Mouse (Mus musculus): ENCODE results near the gene Fto. TPM values are rescaled to one million over a fixed set of nuclear protein-coding genes. Genes with fewer than 3 reads are reported as not detected.
A peak's percentile ranks its signal among the peaks of the same experiment; 100 is the strongest.

Gene Fto
- total and polyA plus RNA-seq, 2 experiments from 2014 or later, result 86.8 to 122 TPM

DNA sequence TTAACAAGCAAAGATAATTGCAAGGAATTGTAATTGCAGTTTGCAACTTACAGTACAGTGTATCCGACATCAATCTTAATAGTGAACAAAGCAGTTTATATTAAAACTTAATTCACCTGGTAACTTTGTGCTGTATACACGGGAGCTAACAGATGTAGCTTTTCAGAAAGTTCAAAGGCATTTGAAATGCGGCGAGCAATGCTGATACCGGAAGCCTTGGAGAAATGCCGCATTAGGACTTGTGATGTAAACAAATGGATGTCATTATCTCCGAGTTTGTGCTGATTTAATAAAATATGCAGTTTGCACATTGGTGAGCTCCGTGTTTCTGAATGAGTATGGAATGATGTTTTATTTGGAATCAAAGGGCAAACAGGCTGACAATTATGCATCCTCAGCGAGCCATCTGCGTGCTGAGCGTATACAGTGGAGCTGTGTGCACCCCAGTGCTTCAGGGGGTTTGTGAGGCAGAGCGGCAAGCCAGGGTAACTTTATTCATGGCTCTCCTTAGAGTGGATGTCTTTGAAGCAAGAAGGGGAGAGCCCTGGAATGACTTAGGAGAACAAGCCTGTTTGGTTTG, 280.0 kb downstream of the Fto start:
- 31% methylated on average over 12 of the region's 12 CpGs for WGBS
- H3K9ac ChIP-seq, result no peak overlapping the region
- ATAC-seq (no peak), DNase-seq (no peak)
- no peak overlapping the region for H3K4me2 ChIP-seq (ENCODE audit: low read depth)
- no peaks in the 10 kb centered on the region for H3K9me3 ChIP-seq (ENCODE audit: low read length)
- no peaks in the 10 kb centered on the region for H3K36me3 ChIP-seq (ENCODE audit: insufficient read depth)
- TF ChIP-seq CTCF (IDR thresholded peaks at IDR 0.05; ENCODE audit: low read depth), result no peak
- H3K4me3 ChIP-seq (ENCODE audit: low read depth, low read length), result no peak overlapping the region
- no peaks in the 10 kb centered on the region for H3K27me3 ChIP-seq (ENCODE audit: insufficient read depth, low read length)
- H3K27ac ChIP-seq (ENCODE audit: low read depth, low read length), result no peak overlapping the region
- peaks cover 3% of the 10 kb centered on the region; the same call in 1 of the 2 replicates for H3K4me1 ChIP-seq (ENCODE audit: insufficient read depth)

DNA sequence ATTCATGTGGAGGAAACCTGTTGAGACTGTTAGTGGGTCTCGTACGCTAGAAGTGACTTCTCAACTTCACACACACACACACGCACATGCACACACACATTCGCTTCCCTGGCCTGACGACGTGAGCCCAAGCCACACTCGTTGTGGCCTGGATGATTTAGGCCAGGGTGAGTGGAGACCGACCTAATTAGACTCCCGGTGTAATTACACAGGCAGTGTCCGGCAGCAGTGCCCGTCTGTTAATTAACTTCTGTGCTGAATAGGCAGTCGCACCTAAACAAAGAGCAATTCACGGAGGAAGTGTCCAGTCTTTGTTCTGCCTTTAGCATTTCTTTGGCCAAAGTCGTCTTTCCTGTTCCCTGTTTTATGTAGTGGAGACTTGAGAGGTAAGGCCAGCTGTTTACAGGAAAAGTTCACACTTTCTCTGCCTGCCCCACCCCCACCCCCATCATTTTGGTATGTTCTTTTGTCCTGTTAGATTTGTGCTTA, 286.1 kb downstream of the Fto start:
- Histone ChIP-seq H3K9ac (no peak overlapping the region), H3K36me3 (ENCODE audit: insufficient read depth) (no peaks in the 10 kb centered on the region), H3K4me2 (ENCODE audit: low read depth) (no peak overlapping the region), H3K27ac (ENCODE audit: low read depth, low read length) (no peak overlapping the region), H3K4me1 (ENCODE audit: insufficient read depth) (no peaks in the 10 kb centered on the region), H3K9me3 (ENCODE audit: low read length) (no peaks in the 10 kb centered on the region), H3K4me3 (ENCODE audit: low read depth, low read length) (no peak overlapping the region), H3K27me3 (ENCODE audit: insufficient read depth, low read length) (no peaks in the 10 kb centered on the region)
- DNase-seq, result no peak
- no peak for ATAC-seq
- TF ChIP-seq CTCF (IDR thresholded peaks at IDR 0.05; ENCODE audit: low read depth), result no peak
- WGBS, result 33% methylated on average over 14 of the region's 14 CpGs

DNA sequence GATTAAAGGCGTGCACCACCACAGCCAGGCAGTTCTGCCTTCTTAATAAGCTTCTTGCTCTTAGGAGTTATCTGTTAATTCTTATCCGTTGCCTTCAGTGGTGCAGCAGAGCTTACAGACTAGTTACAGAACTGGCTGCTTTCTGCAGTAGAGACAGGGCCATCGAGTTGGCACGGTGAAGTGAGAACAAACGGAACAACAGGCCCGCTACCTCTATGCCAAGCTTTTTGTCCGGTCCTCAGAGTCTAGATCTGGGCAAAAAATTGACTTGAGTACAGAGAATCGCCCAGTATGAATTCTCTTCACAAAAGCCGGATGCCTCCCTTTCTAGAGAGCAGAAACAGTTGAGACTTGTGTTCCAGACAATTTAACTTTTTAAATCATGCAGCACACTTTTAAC, 290.4 kb downstream of the Fto start:
- H3K4me3 ChIP-seq (ENCODE audit: low read depth, low read length), result no peak overlapping the region
- no peak for DNase-seq
- no peak for TF ChIP-seq CTCF (IDR thresholded peaks at IDR 0.05; ENCODE audit: low read depth)
- no peak overlapping the region for H3K27ac ChIP-seq (ENCODE audit: low read depth, low read length)
- no peak for ATAC-seq
- no peak overlapping the region for H3K4me2 ChIP-seq (ENCODE audit: low read depth)
- H3K36me3 ChIP-seq (ENCODE audit: insufficient read depth), result no peaks in the 10 kb centered on the region
- H3K9ac ChIP-seq, result no peak overlapping the region
- WGBS, result 75% methylated on average over 9 of the region's 9 CpGs
- no peaks in the 10 kb centered on the region for H3K4me1 ChIP-seq (ENCODE audit: insufficient read depth)
- H3K27me3 ChIP-seq (ENCODE audit: insufficient read depth, low read length), result no peaks in the 10 kb centered on the region
- H3K9me3 ChIP-seq (ENCODE audit: low read length), result no peaks in the 10 kb centered on the region

DNA sequence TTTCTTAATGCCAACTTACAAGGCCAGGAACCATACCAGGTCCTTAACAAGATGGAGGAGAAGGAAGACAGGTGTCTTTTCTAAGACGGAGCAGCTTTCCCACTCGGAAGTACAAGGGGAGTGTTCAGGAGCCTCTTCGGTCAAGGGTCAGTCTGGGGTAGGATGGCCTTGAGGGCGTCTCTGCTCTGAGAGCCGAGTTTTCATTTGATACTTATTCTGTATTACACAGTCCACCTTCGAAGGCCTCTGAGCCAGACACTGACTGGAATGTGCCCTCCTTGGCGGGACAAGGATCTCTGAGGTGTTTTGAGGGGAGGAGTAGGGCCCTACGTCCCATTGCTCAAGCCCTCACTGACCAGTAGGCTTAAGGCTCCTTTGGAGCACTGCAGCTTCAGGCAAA, 292.6 kb downstream of the Fto start:
- no peak for TF ChIP-seq CTCF (IDR thresholded peaks at IDR 0.05; ENCODE audit: low read depth)
- Histone ChIP-seq H3K27ac (ENCODE audit: low read depth, low read length) (no peak overlapping the region), H3K4me2 (ENCODE audit: low read depth) (no peak overlapping the region), H3K36me3 (ENCODE audit: insufficient read depth) (no peaks in the 10 kb centered on the region), H3K4me1 (ENCODE audit: insufficient read depth) (no peaks in the 10 kb centered on the region), H3K27me3 (ENCODE audit: insufficient read depth, low read length) (no peaks in the 10 kb centered on the region), H3K9ac (no peak overlapping the region), H3K9me3 (ENCODE audit: low read length) (no peaks in the 10 kb centered on the region), H3K4me3 (ENCODE audit: low read depth, low read length) (no peak overlapping the region)
- no peak for DNase-seq
- 92% methylated on average over 8 of the region's 8 CpGs for WGBS
- ATAC-seq, result no peak

DNA sequence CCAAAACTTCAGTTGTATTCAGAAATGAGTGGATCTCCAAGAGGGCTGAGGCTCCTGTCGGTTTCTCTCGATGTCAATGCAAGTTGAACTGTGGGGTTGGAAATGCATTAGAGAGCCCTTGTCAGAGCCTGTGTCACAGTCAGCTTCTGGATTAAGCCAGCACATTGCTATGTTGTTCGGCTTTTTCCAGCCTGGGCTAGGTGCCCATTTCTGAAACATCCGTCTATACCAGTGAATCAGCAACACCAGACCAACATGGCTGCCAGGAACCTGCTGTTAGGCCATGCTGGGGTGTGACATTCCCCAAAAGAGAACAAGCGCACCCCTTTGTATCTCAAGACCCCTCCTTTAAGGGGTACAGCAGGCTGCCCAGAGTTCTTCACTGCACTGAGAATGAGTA, 293.8 kb downstream of the Fto start:
- Histone ChIP-seq H3K36me3 (ENCODE audit: insufficient read depth) (no peaks in the 10 kb centered on the region), H3K4me3 (ENCODE audit: low read depth, low read length) (no peak overlapping the region), H3K4me2 (ENCODE audit: low read depth) (no peak overlapping the region), H3K9ac (no peak overlapping the region), H3K9me3 (ENCODE audit: low read length) (no peaks in the 10 kb centered on the region), H3K27ac (ENCODE audit: low read depth, low read length) (no peak overlapping the region), H3K4me1 (ENCODE audit: insufficient read depth) (no peaks in the 10 kb centered on the region), H3K27me3 (ENCODE audit: insufficient read depth, low read length) (no peaks in the 10 kb centered on the region)
- ATAC-seq, result 0 out of 2 replicates have a peak, but pooled peaks have one; percentile 16
- 61% methylated on average over 5 of the region's 5 CpGs for WGBS
- no peak for TF ChIP-seq CTCF (IDR thresholded peaks at IDR 0.05; ENCODE audit: low read depth)
- DNase-seq, result no peak

DNA sequence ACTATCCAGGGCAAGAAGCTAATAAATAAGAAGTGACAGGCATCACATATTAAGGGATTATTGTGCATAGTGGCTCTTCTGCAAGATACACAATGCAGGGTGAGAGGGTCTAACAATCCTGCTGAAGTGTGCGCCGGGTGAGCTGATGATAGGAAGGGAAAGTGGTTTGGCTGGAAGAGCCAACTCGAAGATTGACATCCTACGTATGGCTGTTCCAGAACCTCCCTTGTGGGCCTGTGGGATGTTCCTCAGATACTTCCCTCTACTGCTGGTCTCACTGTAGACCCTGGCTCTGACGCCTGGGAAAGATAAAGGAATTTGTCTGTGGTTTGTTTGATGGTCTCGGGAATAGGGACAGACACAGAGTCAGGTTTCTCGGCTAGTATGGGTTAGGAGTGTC, 297.9 kb downstream of the Fto start:
- no peak overlapping the region for H3K27ac ChIP-seq (ENCODE audit: low read depth, low read length)
- H3K4me1 ChIP-seq (ENCODE audit: insufficient read depth), result no peaks in the 10 kb centered on the region
- no peak overlapping the region for H3K4me3 ChIP-seq (ENCODE audit: low read depth, low read length)
- 64% methylated on average over 7 of the region's 7 CpGs for WGBS
- ATAC-seq (no peak), DNase-seq (no peak)
- H3K9ac ChIP-seq, result no peak overlapping the region
- no peak for TF ChIP-seq CTCF (IDR thresholded peaks at IDR 0.05; ENCODE audit: low read depth)
- no peak overlapping the region for H3K4me2 ChIP-seq (ENCODE audit: low read depth)
- H3K36me3 ChIP-seq (ENCODE audit: insufficient read depth), result no peaks in the 10 kb centered on the region
- no peaks in the 10 kb centered on the region for H3K9me3 ChIP-seq (ENCODE audit: low read length)
- no peaks in the 10 kb centered on the region for H3K27me3 ChIP-seq (ENCODE audit: insufficient read depth, low read length)

DNA sequence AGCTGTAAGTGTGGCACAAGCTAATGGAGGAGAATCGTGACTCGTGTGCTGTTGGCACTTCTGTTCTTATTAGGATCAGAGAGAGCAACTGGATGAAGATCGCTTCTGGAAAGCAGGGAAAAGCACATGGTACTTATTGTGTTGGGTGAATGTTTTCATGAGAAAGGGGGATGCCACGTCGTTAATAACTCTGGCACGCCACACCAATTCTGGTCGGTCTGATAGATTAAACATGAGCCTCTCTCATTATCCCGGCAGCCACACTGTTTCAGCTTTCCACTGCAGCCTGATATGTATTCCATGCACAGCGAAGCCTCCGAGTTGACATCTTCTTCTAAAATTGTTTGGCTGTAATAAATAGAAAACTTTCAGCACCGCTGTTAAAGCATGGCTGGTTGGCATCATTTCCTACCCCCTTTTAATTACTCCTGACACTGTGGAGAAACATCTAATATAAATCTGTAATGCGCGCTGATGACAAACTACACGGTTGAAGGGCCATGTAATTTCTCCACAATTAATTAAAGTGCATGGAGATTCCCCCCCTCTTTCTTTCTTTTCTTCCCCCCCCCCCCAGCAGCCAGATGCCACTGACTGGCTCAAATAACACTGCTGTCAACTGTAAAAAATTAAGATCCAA, 298.5 kb downstream of the Fto start:
- Histone ChIP-seq H3K9me3 (ENCODE audit: low read length) (no peaks in the 10 kb centered on the region), H3K4me2 (ENCODE audit: low read depth) (no peak overlapping the region), H3K27me3 (ENCODE audit: insufficient read depth, low read length) (no peaks in the 10 kb centered on the region), H3K4me3 (ENCODE audit: low read depth, low read length) (no peak overlapping the region), H3K9ac (no peak overlapping the region), H3K27ac (ENCODE audit: low read depth, low read length) (no peak overlapping the region), H3K4me1 (ENCODE audit: insufficient read depth) (no peaks in the 10 kb centered on the region), H3K36me3 (ENCODE audit: insufficient read depth) (no peaks in the 10 kb centered on the region)
- WGBS, result 16% methylated on average over 14 of the region's 14 CpGs
- TF ChIP-seq CTCF (IDR thresholded peaks at IDR 0.05; ENCODE audit: low read depth), result no peak
- ATAC-seq (peak; percentile 45; the same call in 1 of the 2 replicates), DNase-seq (peak; percentile 31)
